In genomic region chr10:21077151-21077719, GRCm38 (mm10) we compare ENCODE assay signal across 8 mouse cellular contexts.
DNase-seq lines count a peak whose midpoint lies in the region; ATAC-seq and TF ChIP-seq lines count a peak whose summit lies in the region.

No protein-coding gene starts in this region.

- no peaks in the 10 kb centered on the region for H3K9me3 ChIP-seq in heart, embryonic 11.5 days (replicated peaks; ENCODE audit: control insufficient read depth, low read length)

- no peak overlapping the region for H3K4me2 ChIP-seq in heart, embryonic 11.5 days

- peak; percentile 10 to 37 for DNase-seq in heart, adult 18-20 months
- DNase-seq in thymus, postnatal 0 days (ENCODE audit: low spot score), result peak; percentile 81
- no peak for DNase-seq in urinary bladder, postnatal 4 days (ENCODE audit: low spot score in 2 of 2)
- no peak for DNase-seq in ovary, postnatal 36 days (ENCODE audit: low spot score)
- no peak for DNase-seq in cerebellum, adult 2 months

- no peak overlapping the region for H3K4me3 ChIP-seq in heart, embryonic 11.5 days (ENCODE audit: low read depth, low read length)
- no peak overlapping the region for H3K4me3 ChIP-seq in cerebellum, adult 2 months (replicated peaks; ENCODE audit: insufficient read depth, low read depth, low read length)

- ATAC-seq in heart, embryonic 11.5 days (replicated peaks; ENCODE audit: insufficient number of reproducible peaks, low FRiP score, low TSS enrichment), result no peak
- ATAC-seq in inflammation-experienced regulatory T-cells, adult 6 months, result peak; percentile 97
- peak; percentile 77 for ATAC-seq in megakaryocyte progenitor cell, adult 5-6 weeks (replicated peaks; ENCODE audit: poor library complexity)

- H3K27me3 ChIP-seq in heart, embryonic 11.5 days (ENCODE audit: control insufficient read depth, insufficient read depth, low read length), result no peaks in the 10 kb centered on the region
- no peaks in the 10 kb centered on the region for H3K27me3 ChIP-seq in cerebellum, adult 2 months (ENCODE audit: control insufficient read depth, insufficient read depth, low read length)

- H3K9ac ChIP-seq in heart, embryonic 11.5 days (ENCODE audit: low read depth, low read length), result no peak overlapping the region

- no peaks in the 10 kb centered on the region for H3K36me3 ChIP-seq in heart, embryonic 11.5 days (ENCODE audit: control insufficient read depth, insufficient read depth, low read length)

- TF ChIP-seq CTCF in cerebellum, adult 2 months (IDR thresholded peaks at IDR 0.05; ENCODE audit: borderline replicate concordance, insufficient read depth, low read depth, low read length), result no peak

- no peak overlapping the region for H3K27ac ChIP-seq in heart, embryonic 11.5 days (ENCODE audit: low read depth, low read length)
- no peak overlapping the region for H3K27ac ChIP-seq in cerebellum, adult 2 months (ENCODE audit: insufficient read depth, low read length)

- TF ChIP-seq POLR2A in cerebellum, adult 2 months (IDR thresholded peaks at IDR 0.05; ENCODE audit: borderline replicate concordance, insufficient read depth, low read length), result no peak

- WGBS in heart, embryonic 11.5 days (ENCODE audit: insufficient replicate concordance), result 67% methylated on average over 14 of the region's 14 CpGs
- WGBS in cerebellum, adult 2 months, result 82% methylated on average over 14 of the region's 14 CpGs

- 0 out of 2 replicates have a peak, but pooled peaks cover 3% of the 10 kb centered on the region for H3K4me1 ChIP-seq in heart, embryonic 11.5 days (ENCODE audit: control insufficient read depth, insufficient read depth, low read length)
- 0 out of 2 replicates have a peak, but pooled peaks cover 2% of the 10 kb centered on the region for H3K4me1 ChIP-seq in cerebellum, adult 2 months (ENCODE audit: control insufficient read depth, insufficient read depth, low read length)

Comparison
In these comparisons a context has a peak if more than half of its experiments do, and no peak if none do; other contexts are left out.
1. DNase-seq: peak in heart, adult 18-20 months (2 of 2) and thymus, postnatal 0 days (single experiment); none in urinary bladder, postnatal 4 days (0 of 2), ovary, postnatal 36 days (single experiment) and cerebellum, adult 2 months (0 of 2).